Mouse (Mus musculus) MEL (cell line): ENCODE results near the gene Aen. TPM values are rescaled to one million over a fixed set of nuclear protein-coding genes. Genes with fewer than 3 reads are reported as not detected.

Experiments
- DNase-seq: peaks from one replicate; pipeline ENCODE4 v3.0.0; 2011; ENCODE audit warnings: low read depth, low spot score
- H3K27ac ChIP-seq: 2 replicates; pipeline ENCODE4 v1.5.1; 2012; ENCODE audit warnings: low read depth, mild to moderate bottlenecking, control low read depth, low read length, moderate library complexity; ENCODE audit not compliant: control insufficient read depth
- H3K27me3 ChIP-seq, 2 experiments: fragments of 150-350 bp in 1 of 2; sonication (generic) in 1 of 2; 2 replicates each; pipeline ENCODE4 v1.6.1; 2012; ENCODE audit warnings: low read length in 2 of 2, mild to moderate bottlenecking in 2 of 2, improper control_type of control experiment in 1 of 2, moderate library complexity in 1 of 2; ENCODE audit not compliant: insufficient read depth in 2 of 2, control insufficient read depth in 1 of 2
- H3K36me3 ChIP-seq, 2 experiments: 2 replicates each; pipeline ENCODE4 v1.6.1; 2012 to 2014; ENCODE audit warnings: low read length in 2 of 2, improper control_type of control experiment in 1 of 2, inconsistent platforms in 1 of 2, mild to moderate bottlenecking in 1 of 2; ENCODE audit not compliant: insufficient read depth in 2 of 2, control insufficient read depth in 1 of 2
- H3K4me1 ChIP-seq, 2 experiments: fragments of 150-350 bp in 1 of 2; sonication (generic) in 1 of 2; 2 replicates each; pipeline ENCODE4 v1.6.1; 2012; ENCODE audit warnings: low read length in 2 of 2, improper control_type of control experiment in 1 of 2, mild to moderate bottlenecking in 1 of 2; ENCODE audit not compliant: insufficient read depth in 2 of 2, control insufficient read depth in 1 of 2
- H3K4me3 ChIP-seq, 2 experiments: fragments of 150-350 bp in 1 of 2; sonication (generic) in 1 of 2; 2 replicates each; pipeline ENCODE4 v1.5.1; 2012; ENCODE audit warnings: low read depth in 2 of 2, low read length in 2 of 2, mild to moderate bottlenecking in 2 of 2, moderate library complexity in 2 of 2, control low read depth in 1 of 2, improper control_type of control experiment in 1 of 2; ENCODE audit not compliant: control insufficient read depth in 1 of 2, insufficient read depth in 1 of 2
- H3K79me2 ChIP-seq: 2 replicates; pipeline ENCODE4 v1.6.1; 2012; ENCODE audit warnings: mild to moderate bottlenecking, low read length, moderate library complexity; ENCODE audit not compliant: control insufficient read depth, poor library complexity, insufficient read depth
- H3K9ac ChIP-seq: 2 replicates; pipeline ENCODE4 v1.6.1; 2012; ENCODE audit warnings: low read depth, mild to moderate bottlenecking, control low read depth, low read length, moderate library complexity; ENCODE audit not compliant: control insufficient read depth, poor library complexity, severe bottlenecking
- H3K9me3 ChIP-seq: fragments of 150-350 bp; sonication (generic); replicated peaks from 2 replicates; pipeline ENCODE4 v1.6.1; 2012; ENCODE audit warnings: mild to moderate bottlenecking, low read length, improper control_type of control experiment, moderate library complexity; ENCODE audit not compliant: insufficient read depth
- BHLHE40 ChIP-seq: IDR thresholded peaks from 2 replicates; pipeline ENCODE4 v1.6.1; 2012; ENCODE audit warnings: low read depth, mild to moderate bottlenecking, inconsistent platforms, low read length, improper control_type of control experiment, borderline replicate concordance
- CHD1 ChIP-seq: IDR thresholded peaks from 2 replicates; pipeline ENCODE4 v1.6.1; 2012; ENCODE audit warnings: low read depth, mild to moderate bottlenecking, inconsistent platforms, low read length, improper control_type of control experiment
- ELF1 ChIP-seq: IDR thresholded peaks from 2 replicates; pipeline ENCODE4 v1.6.1; 2014; ENCODE audit warnings: low read depth, mild to moderate bottlenecking, inconsistent platforms, low read length, improper control_type of control experiment, moderate library complexity
- EP300 ChIP-seq, 2 experiments: IDR thresholded peaks; 2 replicates each; pipeline ENCODE4 v1.6.1; 2011; ENCODE audit warnings: improper control_type of control experiment in 2 of 2, low read length in 2 of 2, low read depth in 1 of 2, mild to moderate bottlenecking in 1 of 2
- GABPA ChIP-seq: IDR thresholded peaks from 2 replicates; pipeline ENCODE4 v1.6.1; 2012; ENCODE audit warnings: low read depth, mild to moderate bottlenecking, inconsistent platforms, low read length, improper control_type of control experiment, moderate library complexity
- JUND ChIP-seq: IDR thresholded peaks from 2 replicates; pipeline ENCODE4 v1.6.1; 2011; ENCODE audit warnings: low read depth, mild to moderate bottlenecking, improper control_type of control experiment, low read length
- MAZ ChIP-seq: IDR thresholded peaks from 2 replicates; pipeline ENCODE4 v1.6.1; 2012; ENCODE audit warnings: low read depth, mild to moderate bottlenecking, inconsistent platforms, low read length, improper control_type of control experiment
- MEF2A ChIP-seq: IDR thresholded peaks from 2 replicates; pipeline ENCODE4 v1.6.1; 2014; ENCODE audit warnings: low read depth, mild to moderate bottlenecking, inconsistent platforms, low read length, improper control_type of control experiment; ENCODE audit not compliant: poor library complexity, insufficient replicate concordance, severe bottlenecking; ENCODE audit errors: extremely low read depth
- MYB ChIP-seq: IDR thresholded peaks from 2 replicates; pipeline ENCODE4 v1.6.1; 2011; ENCODE audit warnings: mild to moderate bottlenecking, low read depth, low read length, improper control_type of control experiment
- MYC ChIP-seq: IDR thresholded peaks from 2 replicates; pipeline ENCODE4 v1.6.1; 2011; ENCODE audit warnings: low read depth, mild to moderate bottlenecking, low read length, improper control_type of control experiment, moderate library complexity
- NELFE ChIP-seq: IDR thresholded peaks from 2 replicates; pipeline ENCODE4 v1.6.1; 2011; ENCODE audit warnings: low read depth, low read length, improper control_type of control experiment
- POLR2A ChIP-seq, 2 experiments: IDR thresholded peaks; 2 replicates each; pipeline ENCODE4 v1.6.1; 2011 to 2012; ENCODE audit warnings: low read length in 2 of 2, mild to moderate bottlenecking in 2 of 2, control low read depth in 1 of 2, improper control_type of control experiment in 1 of 2, low read depth in 1 of 2, moderate library complexity in 1 of 2; ENCODE audit not compliant: control insufficient read depth in 1 of 2, insufficient read depth in 1 of 2, poor library complexity in 1 of 2
- POLR2AphosphoS2 ChIP-seq: IDR thresholded peaks from 2 replicates; pipeline ENCODE4 v1.6.1; 2011; ENCODE audit warnings: low read length, improper control_type of control experiment
- POLR2AphosphoS5 ChIP-seq: IDR thresholded peaks from 2 replicates; pipeline ENCODE4 v1.6.1; 2012; ENCODE audit warnings: low read depth, borderline replicate concordance, mild to moderate bottlenecking, inconsistent platforms, low read length, moderate library complexity, mixed read lengths
- SIN3A ChIP-seq: IDR thresholded peaks from 2 replicates; pipeline ENCODE4 v1.6.1; 2012; ENCODE audit warnings: low read length, improper control_type of control experiment, inconsistent platforms
- SMC3 ChIP-seq: IDR thresholded peaks from 2 replicates; pipeline ENCODE4 v1.6.1; 2011; ENCODE audit warnings: low read depth, low read length, improper control_type of control experiment
- USF2 ChIP-seq, 2 experiments: IDR thresholded peaks; 2 replicates each; pipeline ENCODE4 v1.6.1; 2011 to 2012; ENCODE audit warnings: improper control_type of control experiment in 2 of 2, low read length in 2 of 2, borderline replicate concordance in 1 of 2, inconsistent platforms in 1 of 2, low read depth in 1 of 2, mild to moderate bottlenecking in 1 of 2; ENCODE audit not compliant: insufficient read depth in 1 of 2
- ZMIZ1 ChIP-seq: IDR thresholded peaks from 2 replicates; pipeline ENCODE4 v1.6.1; 2012; ENCODE audit warnings: low read depth, mild to moderate bottlenecking, inconsistent platforms, low read length, improper control_type of control experiment, moderate library complexity
- ZNF384 ChIP-seq: IDR thresholded peaks from 2 replicates; pipeline ENCODE4 v1.6.1; 2012; ENCODE audit warnings: low read depth, mild to moderate bottlenecking, inconsistent platforms, low read length, improper control_type of control experiment
- polyA plus RNA-seq, 2 experiments: library from polyadenylated mRNA; stranded (reverse) in 1 of 2; unstranded in 1 of 2; fragments of >175 nt in 1 of 2; fragments of >200 nt in 1 of 2; gene quantifications; 2 replicates each; pipeline versions ENCODE4 v1.2.1 to v1.2.4; 2012; ENCODE audit warnings: low replicate concordance in 2 of 2, low read depth in 1 of 2; ENCODE audit not compliant: insufficient read length in 2 of 2, insufficient read depth in 1 of 2, missing spikeins in 1 of 2
- total RNA-seq: library from RNA; depleted of rRNA; stranded (reverse); fragments of 300-350 nt; gene quantifications from 2 replicates; pipeline ENCODE4 v1.2.3, GENCODE M21; 2012

Gene Aen
- total and polyA plus RNA-seq, 3 experiments = 95.9 to 97.7 TPM; not detected in 1

GRCm38 (mm10) chr7:78924796-78925195 lies 29.1 kb downstream of the Aen start:
- no peak overlapping the region for H3K9ac ChIP-seq
- H3K9me3 ChIP-seq = no peaks in the 10 kb centered on the region
- no peak overlapping the region for H3K27ac ChIP-seq
- peaks cover 0 to 6% of the 10 kb centered on the region in 2 experiments; a peak in 2 of 4 replicates for H3K4me1 ChIP-seq
- no peaks in the 10 kb centered on the region for H3K27me3 ChIP-seq
- H3K79me2 ChIP-seq = no peaks in the 10 kb centered on the region
- H3K4me3 ChIP-seq = no peak overlapping the region
- TF ChIP-seq CHD1 (no peak), ZMIZ1 (no peak), EP300 (IDR thresholded peaks at IDR 0.05; ENCODE audit: low read depth in 1 of 2, low read length in 2 of 2) (no peak), SMC3 (no peak), POLR2AphosphoS5 (no peak), POLR2A (IDR thresholded peaks at IDR 0.05; ENCODE audit: control insufficient read depth in 1 of 2, insufficient read depth in 1 of 2, low read depth in 1 of 2, low read length in 2 of 2, poor library complexity in 1 of 2) (no peak), MEF2A (no peak), BHLHE40 (no peak), MAZ (no peak), USF2 (IDR thresholded peaks at IDR 0.05; ENCODE audit: borderline replicate concordance in 1 of 2, insufficient read depth in 1 of 2, low read depth in 1 of 2, low read length in 2 of 2) (no peak), SIN3A (no peak), GABPA (no peak), ELF1 (no peak), JUND (no peak)
- H3K36me3 ChIP-seq = peaks cover 0 to 2% of the 10 kb centered on the region in 2 experiments; a peak in 2 of 4 replicates
- no peak for DNase-seq

- Histone ChIP-seq H3K9me3 (no peaks in the 10 kb centered on the region), H3K27me3 (no peaks in the 10 kb centered on the region), H3K27ac (no peak overlapping the region), H3K36me3 (peaks cover 0 to 2% of the 10 kb centered on the region in 2 experiments; a peak in 2 of 4 replicates), H3K4me3 (no peak overlapping the region), H3K9ac (no peak overlapping the region), H3K79me2 (no peaks in the 10 kb centered on the region), H3K4me1 (peaks cover 0 to 6% of the 10 kb centered on the region in 2 experiments; a peak in 2 of 4 replicates)
- no peak for DNase-seq
- TF ChIP-seq POLR2AphosphoS2 (no peak), ZNF384 (no peak), MYC (no peak), NELFE (no peak), MYB (no peak)
Observed at GRCm38 (mm10) chr7:78925680-78926079, 30.0 kb downstream of the Aen start.
